Mouse (Mus musculus) urinary bladder, postnatal 14 days (tissue): ENCODE data around the gene Ric8a.
"Not testable (repeated sequence)": the region's sequence is repeated elsewhere in the genome, so short reads cannot be mapped to it uniquely, and the experiment has no call there.

ENCODE experiments used
- DNase-seq: peaks from one replicate; pipeline ENCODE4 v3.0.0; 2021; ENCODE audit warnings: low spot score

Ric8a gene

DNA sequence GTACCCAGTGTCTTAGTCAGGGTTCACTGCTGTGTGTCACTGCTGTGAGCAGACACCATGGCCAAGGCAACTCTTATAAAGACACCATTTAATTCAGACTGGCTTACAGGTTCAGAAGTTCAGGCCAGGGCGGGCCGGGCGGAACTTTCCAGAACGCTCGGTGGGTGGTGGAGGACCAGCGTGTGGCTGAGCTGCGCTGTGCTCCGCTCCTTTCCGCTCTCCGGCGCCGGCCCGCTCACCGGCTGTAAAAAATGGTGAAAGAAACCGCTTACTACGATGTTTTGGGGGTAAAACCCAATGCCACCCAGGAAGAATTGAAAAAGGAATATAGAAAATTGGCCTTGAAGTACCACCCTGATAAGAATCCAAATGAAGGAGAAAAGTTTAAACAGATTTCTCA is 33.9 kb downstream of the Ric8a start:
- DNase-seq: not testable (repeated sequence)

DNA sequence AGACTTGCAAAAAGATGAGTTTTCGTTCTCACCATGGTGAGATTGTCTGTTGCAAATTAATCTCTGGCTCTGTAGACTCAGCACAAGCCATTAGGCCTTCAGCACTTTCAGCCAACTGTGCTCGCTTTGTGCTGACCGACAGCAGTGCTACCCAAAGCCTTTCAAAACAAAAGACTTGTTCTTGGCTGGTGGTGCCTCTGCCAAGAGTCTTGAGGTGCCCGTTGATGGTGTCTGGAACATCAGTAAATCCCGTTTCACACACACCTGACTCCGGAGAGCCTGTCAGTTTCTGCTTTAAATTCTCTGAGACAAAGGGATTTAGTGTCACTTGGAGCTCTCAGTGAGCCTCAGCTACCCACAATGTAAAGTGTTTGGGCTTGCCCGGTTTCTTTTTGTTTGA is 37.3 kb downstream of the Ric8a start:
- no peak for DNase-seq

DNA sequence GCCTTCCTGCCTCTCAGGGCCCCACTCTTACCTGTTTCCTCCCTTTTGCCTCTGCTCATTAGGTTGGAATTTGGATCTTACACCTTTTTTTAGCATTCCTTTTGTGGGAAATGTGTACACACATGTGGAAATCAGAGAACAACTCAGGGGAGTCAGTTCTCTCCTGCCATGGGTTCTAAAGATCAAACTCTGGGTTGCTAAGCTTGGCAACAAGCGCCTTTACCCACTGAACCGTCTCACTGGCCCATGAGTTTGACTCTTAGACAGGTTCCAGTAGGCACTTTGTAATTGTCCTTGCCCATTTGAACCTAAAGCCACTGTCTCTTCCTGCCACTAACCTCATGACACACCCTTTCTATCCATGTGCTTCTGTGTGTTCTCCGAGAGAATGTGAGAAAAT is 37.9 kb downstream of the Ric8a start:
- DNase-seq: no peak

- DNase-seq: no peak
These were observed 41.1 kb downstream of the Ric8a start for GRCm38 (mm10) chr7:140897863-140898262.

GRCm38 (mm10) chr7:140899121-140899520 is 42.4 kb downstream of the Ric8a start:
- no peak for DNase-seq

DNA sequence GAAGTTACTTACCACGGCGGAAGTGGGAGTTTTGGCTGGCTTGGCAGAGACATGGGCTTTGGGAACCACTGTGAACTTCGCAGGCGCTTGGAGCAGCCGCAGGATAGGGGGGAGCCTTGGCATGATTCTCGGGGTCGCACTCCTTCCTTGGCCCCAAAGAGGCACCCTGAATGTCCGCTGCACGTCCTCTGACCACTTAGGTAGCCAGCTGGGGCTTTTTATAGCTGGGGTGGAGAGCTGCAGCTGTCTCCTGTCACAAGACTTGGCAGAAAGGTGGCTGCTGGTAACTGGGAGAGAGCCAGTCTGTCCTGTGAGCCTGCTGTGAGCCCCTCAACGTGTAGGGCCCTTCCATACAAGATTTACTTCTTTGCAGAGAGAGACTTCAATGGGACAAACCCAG is 43.5 kb downstream of the Ric8a start, which contains the start of gene Cox8b:
Gene Cox8b, minus strand, starts transcription at position 227 of the 400 bp plus-strand sequence.
- no peak for DNase-seq

- DNase-seq: no peak
These were observed 45.5 kb downstream of the Ric8a start for GRCm38 (mm10) chr7:140902036-140902875.

DNA sequence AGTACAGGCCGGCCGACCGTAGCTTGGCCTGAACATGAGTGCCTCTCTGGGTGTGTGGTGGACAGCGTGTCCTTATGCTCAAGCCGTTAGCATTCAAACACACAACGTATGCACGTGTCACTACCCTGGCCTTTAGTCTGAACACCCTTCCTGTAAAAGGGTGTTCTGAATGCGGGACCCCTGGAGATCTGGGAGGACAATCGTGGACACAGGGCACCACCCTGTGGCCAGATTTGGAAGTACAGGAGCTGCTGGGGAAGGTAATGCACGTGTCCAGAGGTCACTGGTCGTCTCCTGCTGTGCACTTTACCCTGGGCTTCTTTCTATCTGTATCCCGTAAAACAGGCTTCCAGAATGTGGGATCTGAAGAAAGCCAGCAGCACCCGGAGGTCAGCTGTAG is 46.5 kb downstream of the Ric8a start:
- peak; percentile 77 for DNase-seq

DNA sequence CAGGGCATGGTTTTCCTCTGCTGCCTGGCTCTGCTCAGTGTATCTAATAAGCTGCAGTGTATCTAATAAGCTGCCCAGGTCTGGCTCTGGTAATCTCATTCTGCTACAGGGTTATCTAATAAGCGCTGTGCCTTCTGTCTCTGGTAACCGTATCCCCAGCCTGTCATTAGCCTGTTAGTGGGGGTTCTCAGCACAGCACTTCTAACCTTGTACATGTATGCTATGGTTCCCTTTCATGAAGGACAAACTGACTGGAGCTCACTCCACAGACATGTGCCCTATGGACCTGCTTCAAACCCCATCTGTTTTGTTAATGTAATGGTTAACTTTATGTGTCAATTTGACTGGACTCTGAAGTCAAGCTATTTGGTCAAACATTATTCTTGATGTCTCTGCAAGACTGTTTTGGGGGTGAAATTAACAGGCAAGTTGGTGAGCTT is 48.9 kb downstream of the Ric8a start:
- DNase-seq: no peak

GRCm38 (mm10) chr7:140907131-140907530 is 50.4 kb downstream of the Ric8a start:
- no peak for DNase-seq

- no peak for DNase-seq
These were observed 50.9 kb downstream of the Ric8a start for GRCm38 (mm10) chr7:140907697-140908096.

GRCm38 (mm10) chr7:140908181-140908580 is 51.4 kb downstream of the Ric8a start:
- no peak for DNase-seq

DNA sequence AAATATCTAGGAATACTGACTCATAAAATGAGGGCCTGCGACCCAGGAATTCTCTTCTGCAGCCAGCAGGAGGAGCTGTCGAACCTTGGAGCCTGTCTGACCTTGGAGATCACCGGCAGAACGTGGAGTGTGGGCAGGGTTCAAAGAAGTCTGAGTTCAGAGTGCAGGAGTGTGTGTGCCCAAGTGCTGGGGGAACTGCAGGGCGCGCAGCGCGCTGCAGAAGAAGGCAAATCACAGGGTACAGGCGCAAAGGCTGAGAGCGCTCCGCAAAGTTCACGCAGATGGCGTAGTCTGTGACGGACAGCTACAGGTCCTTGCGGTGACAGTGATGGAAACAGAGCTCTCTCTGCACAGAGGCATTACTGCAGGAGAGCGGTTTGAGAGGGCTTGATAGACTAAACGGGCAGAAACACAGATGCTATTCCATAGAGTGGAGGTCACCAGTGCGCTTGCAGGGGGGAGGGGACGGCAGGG is 51.9 kb downstream of the Ric8a start:
- peak; percentile 81 for DNase-seq

DNA sequence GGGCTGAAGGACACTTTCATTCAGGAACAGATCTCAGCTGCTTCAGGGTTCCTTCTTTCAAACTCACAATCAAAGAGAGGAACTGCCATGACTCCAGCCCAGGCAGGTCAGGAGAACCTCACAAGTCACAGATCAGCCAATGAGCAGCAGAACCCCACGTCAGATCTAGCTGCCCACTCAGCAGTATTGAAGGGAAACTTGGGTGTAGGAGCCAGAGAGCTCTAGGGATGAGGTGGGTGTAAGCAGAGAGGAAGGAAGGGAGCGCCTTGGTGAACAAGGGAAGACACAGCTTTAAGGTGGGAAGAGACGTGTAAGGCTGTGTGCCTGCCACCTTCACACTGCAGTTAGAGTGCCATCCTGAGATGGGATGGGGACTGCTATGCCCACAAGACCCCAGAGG is 55.5 kb downstream of the Ric8a start:
- DNase-seq: no peak

GRCm38 (mm10) chr7:140912846-140913482 is 56.2 kb downstream of the Ric8a start:
- DNase-seq: no peak
